Mouse (Mus musculus) mouse embryonic stem cell (cell line): ENCODE results near the gene D430041D05Rik.

Source experiments
- in situ Hi-C, 2 experiments: fragments of 300-500 bp; cut with MboI; formaldehyde crosslinking; loops; 1 replicate in 1 of 2; 3 replicates in 1 of 2; pipeline ENCODE4 v1.14.3; 2019 to 2020; ENCODE audit warnings: low sequenced_read_pairs in 2 of 2, low pct_unique_long_range_greater_than_20kb in 1 of 2, mixed read lengths in 1 of 2; ENCODE audit not compliant: unreplicated experiment in 1 of 2

The D430041D05Rik gene

GRCm38 (mm10) chr2:104410963-104411545 lies at the start of gene D430041D05Rik:
D430041D05Rik (minus strand) TSS chr2:104411013.
- in situ Hi-C loops, result loop anchor here (10.0 to 25.0 kb wide), 3 partner anchors 274 to 374 kb away; partner anchors contain the start of genes 4931422A03Rik (in 1 of the 2) and Fbxo3 (in 1 of the 2)

GRCm38 (mm10) chr2:104460021-104460420 lies 49.2 kb upstream of the D430041D05Rik start:
- in situ Hi-C loops, result no loop called here

GRCm38 (mm10) chr2:104458569-104459332 lies 47.9 kb upstream of the D430041D05Rik start:
- in situ Hi-C loops, result no loop called here

- in situ Hi-C loops, result no loop called here
Measured at GRCm38 (mm10) chr2:104457106-104457505, 46.3 kb upstream of the D430041D05Rik start.

DNA sequence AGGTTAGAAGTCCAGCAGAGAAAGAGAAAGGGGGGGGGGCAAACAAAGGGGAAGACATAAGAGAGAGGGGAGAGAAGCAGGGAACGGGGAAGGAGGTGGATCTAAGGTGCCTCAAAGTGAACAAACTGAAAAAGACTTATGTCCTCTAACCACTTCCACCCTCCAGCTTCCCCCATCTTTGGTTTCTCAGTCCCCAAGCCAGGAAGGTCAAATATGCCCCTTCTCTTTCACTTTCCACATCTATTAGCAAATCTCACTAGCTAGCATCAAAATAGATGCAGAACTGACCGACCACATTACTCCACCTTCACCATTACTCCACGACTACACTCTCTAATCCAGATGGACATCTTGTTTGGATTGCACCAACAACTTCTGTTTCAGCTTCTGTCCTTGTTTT lies 39.9 kb upstream of the D430041D05Rik start:
- in situ Hi-C loops, result no loop called here

DNA sequence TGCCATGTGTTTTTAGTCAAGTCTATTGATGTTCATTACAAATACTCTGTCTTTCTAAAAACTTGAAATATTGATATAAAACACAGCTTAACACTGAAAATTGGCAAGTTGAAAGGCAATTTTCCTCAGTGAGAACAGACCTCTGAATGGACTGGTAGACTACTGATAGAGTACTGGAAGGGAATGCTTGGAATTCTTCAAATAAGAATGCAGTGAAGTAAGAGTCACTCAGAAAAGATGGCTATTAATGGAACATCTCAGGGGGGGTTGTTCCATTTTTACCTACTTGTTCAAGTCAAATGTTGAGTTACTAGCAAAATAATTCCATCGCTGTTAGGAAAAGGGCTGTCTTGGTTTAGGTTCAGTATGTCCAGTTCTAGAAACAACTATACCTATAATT lies 38.4 kb upstream of the D430041D05Rik start:
- in situ Hi-C loops, result no loop called here

DNA sequence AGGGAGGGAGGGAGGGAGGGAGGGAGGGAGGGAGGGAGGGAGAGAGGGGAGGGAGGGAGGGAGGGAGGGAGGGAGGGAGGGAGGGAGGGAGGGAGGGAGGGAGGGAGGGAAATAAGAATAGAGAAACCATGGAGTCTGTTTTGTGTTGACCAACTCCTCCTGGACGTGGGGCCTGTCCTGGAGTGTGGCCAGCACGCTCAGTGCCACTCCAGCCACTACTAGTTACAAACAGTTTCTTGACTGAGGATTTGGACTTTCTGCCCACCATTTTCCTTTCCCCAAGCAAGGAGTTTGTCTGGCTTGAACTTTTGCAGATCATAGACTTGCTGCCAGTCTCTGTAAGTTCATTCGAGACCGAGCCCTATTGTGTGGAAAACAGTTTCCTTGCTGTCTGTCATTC lies 37.4 kb upstream of the D430041D05Rik start:
- in situ Hi-C loops, result no loop called here

DNA sequence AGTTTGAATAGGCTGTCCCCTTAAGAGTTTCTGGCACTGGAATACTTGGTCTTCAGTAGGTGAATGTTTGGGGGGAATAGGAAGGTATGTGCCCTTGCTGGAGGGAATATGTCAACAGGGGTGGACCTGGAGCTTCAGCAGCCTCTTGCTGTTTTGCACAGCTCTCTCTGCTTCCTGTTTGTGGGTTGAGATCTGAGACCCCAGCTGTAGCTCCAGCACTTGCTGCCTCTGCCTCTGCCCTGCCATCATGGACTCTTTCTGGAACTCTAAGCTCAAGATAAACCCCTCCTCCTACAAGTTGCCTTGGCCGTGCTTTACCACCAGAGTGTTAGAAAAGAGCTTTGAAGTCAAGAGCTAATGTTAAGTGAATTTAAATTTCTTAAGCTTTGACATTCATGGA lies 35.2 kb upstream of the D430041D05Rik start:
- in situ Hi-C loops, result no loop called here

DNA sequence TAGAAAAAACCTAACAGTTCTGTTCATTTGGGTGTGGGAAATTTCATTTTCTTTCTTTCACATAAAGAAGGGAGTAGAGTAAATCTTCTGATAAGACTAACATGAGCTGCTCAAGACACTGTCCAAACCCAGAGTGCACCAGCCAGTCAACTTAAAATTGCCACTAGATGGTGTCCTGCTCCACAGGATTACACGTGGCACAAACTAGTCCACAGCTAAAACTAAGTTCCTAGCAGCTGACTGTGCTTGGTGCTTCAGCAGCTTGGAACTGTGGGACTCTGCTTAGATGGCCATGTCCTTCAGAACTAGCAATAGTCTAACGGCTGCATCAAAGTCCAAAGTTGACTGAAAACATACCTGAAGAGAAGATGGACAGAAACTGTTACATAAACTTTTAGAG lies 34.0 kb upstream of the D430041D05Rik start:
- in situ Hi-C loops, result no loop called here

- in situ Hi-C loops, result no loop called here
Measured at GRCm38 (mm10) chr2:104442341-104442740, 31.5 kb upstream of the D430041D05Rik start.

DNA sequence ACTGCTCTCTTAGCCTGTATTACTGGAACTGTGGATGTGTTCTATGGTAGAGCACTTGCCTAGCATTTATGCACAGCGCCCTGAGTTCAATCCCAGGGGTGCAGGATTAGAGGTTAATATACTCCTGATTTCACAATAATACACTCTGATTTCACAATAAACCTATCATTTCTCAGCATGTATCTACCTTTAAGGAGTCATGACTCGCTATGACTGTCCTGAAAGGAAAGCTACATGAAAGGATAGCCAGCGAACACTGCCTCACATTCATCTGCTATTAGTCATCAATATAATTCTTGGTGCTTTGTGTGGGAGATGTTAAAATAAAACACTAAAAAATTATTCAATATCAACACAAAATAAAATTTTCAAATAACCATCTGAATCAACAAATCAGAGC lies 25.4 kb upstream of the D430041D05Rik start:
- in situ Hi-C loops, result no loop called here

GRCm38 (mm10) chr2:104431067-104431466 lies 20.3 kb upstream of the D430041D05Rik start:
- in situ Hi-C loops, result no loop called here

GRCm38 (mm10) chr2:104430566-104430965 lies 19.8 kb upstream of the D430041D05Rik start:
- in situ Hi-C loops, result no loop called here

DNA sequence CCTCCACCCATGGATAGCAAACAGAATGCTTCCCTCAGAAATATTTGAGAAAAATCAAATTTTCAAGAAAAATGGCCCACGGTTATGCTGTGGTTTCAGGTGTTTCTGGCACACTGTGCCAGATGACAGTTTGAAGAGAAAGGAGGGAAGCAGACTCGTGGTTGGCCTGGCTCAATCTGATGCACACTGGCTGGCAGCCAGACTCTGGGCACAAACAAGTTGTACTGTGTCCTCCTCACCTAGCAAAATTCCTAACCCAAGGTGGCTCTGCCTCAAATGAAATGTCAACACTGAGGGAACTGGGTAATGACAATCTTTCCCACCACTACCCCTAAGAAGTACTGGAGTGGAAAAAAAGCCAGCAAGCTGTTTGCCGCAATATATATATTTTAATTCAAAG lies 15.3 kb upstream of the D430041D05Rik start:
- in situ Hi-C loops, result no loop called here

DNA sequence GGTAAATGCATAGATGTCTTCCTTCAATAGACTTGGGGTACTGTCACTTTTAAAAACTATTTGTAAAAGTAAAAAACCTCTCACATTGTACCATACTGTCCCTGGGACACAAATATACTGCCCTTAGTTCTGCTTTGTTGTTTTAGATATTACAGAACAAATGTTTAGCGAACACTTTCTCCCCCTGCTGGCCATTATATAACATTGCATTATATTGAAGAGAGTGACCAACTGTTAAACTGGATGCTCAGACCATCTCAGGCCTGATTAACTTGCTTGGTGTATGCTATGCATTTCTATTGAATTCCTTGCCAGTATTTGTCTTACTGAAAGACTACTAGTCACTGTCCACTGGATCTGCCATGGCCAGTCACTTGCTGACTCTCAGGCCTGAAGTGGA lies 11.4 kb upstream of the D430041D05Rik start:
- in situ Hi-C loops, result loop anchor here (25.0 kb wide), 2 partner anchors 285 to 385 kb away; partner anchors contain the start of genes 4931422A03Rik (in 1 of the 2) and Fbxo3 (in 1 of the 2)

DNA sequence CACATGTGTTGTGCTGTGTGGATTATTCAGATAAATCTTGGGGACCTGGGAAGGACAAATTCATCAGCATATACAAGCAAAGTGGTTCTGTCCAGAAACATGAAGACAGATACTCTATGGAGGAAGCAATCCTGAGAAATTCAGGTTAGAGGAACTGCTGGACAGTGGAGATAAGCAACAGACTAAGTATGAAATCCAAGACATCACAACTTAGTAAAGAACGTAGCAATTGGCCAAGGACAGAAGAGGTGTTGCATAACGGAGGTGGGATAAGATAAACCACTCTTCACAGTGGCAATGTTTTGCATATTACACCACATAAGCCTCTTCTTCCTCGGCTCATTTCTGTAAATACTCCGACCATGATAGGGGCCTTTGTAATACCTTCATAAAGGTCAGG lies 10.0 kb upstream of the D430041D05Rik start:
- in situ Hi-C loops, result loop anchor here (25.0 kb wide), 2 partner anchors 284 to 384 kb away; partner anchors contain the start of genes 4931422A03Rik (in 1 of the 2) and Fbxo3 (in 1 of the 2)

GRCm38 (mm10) chr2:104419999-104420398 lies 9.2 kb upstream of the D430041D05Rik start:
- in situ Hi-C loops, result loop anchor here (10.0 to 25.0 kb wide), 3 partner anchors 283 to 383 kb away; partner anchors contain the start of genes 4931422A03Rik (in 1 of the 2) and Fbxo3 (in 1 of the 2)

DNA sequence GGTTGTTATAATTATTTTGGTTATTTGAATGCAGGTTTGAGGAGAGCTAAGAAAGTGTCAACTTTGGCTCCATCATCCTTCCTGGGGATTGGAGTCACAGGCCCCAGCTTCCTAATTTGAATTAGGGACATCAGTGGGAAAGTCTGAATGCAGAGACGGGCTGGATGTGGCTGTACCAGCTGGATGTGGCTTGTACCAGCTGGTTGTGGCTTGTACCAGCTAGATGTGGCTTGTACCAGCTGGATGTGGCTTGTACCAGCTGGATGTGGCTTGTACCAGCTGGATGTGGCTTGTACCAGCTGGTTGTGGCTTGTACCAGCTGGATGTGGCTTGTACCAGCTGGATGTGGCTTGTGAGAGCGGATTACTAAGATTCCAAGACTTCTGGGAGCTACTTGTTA lies 8.6 kb upstream of the D430041D05Rik start:
- in situ Hi-C loops, result loop anchor here (10.0 to 25.0 kb wide), 3 partner anchors 282 to 382 kb away; partner anchors contain the start of genes 4931422A03Rik (in 1 of the 2) and Fbxo3 (in 1 of the 2)

GRCm38 (mm10) chr2:104413011-104413410 lies 2.2 kb upstream of the D430041D05Rik start:
- in situ Hi-C loops, result loop anchor here (10.0 to 25.0 kb wide), 3 partner anchors 276 to 376 kb away; partner anchors contain the start of genes 4931422A03Rik (in 1 of the 2) and Fbxo3 (in 1 of the 2)
